Mouse (Mus musculus) neural tube, embryonic 11.5 days (tissue): ENCODE measurements around the gene Serpinb1a. TPM values are rescaled to one million over a fixed set of nuclear protein-coding genes. Genes with fewer than 3 reads are reported as not detected.

ENCODE experiments used
- ATAC-seq: fragments of 200-750 bp; cut with Nextera tagmentation; 2 replicates; pipeline ENCODE4 v1.8.0; 2017; ENCODE audit warnings: moderate number of reproducible peaks, mild to moderate bottlenecking, moderate TSS enrichment, moderate library complexity; ENCODE audit not compliant: insufficient read depth, low FRiP score, low TSS enrichment
- DNase-seq: peaks from one replicate; pipeline ENCODE4 v3.0.0-alpha.2; 2015; ENCODE audit warnings: low spot score
- H3K27ac ChIP-seq: fragments of 300-500 bp; sonication (generic); 2 replicates; pipeline ENCODE4 v1.5.1; 2014; ENCODE audit warnings: low read depth, mild to moderate bottlenecking, low read length
- H3K27me3 ChIP-seq: fragments of 300-500 bp; sonication (generic); 2 replicates; pipeline ENCODE4 v1.6.1; 2014; ENCODE audit warnings: mild to moderate bottlenecking, low read length, mixed read lengths; ENCODE audit not compliant: control insufficient read depth, insufficient read depth
- H3K36me3 ChIP-seq: fragments of 300-500 bp; sonication (generic); 2 replicates; pipeline ENCODE4 v1.6.1; 2014; ENCODE audit warnings: mild to moderate bottlenecking, low read length, moderate library complexity, mixed read lengths; ENCODE audit not compliant: control insufficient read depth, insufficient read depth
- H3K4me1 ChIP-seq: fragments of 300-500 bp; sonication (generic); 2 replicates; pipeline ENCODE4 v1.6.1; 2014; ENCODE audit warnings: low read length, mixed read lengths; ENCODE audit not compliant: control insufficient read depth, insufficient read depth
- H3K4me2 ChIP-seq: fragments of 300-500 bp; sonication (generic); 2 replicates; pipeline ENCODE4 v1.6.1; 2014; ENCODE audit warnings: low read depth, mild to moderate bottlenecking, moderate library complexity
- H3K4me3 ChIP-seq: fragments of 300-500 bp; sonication (generic); 2 replicates; pipeline ENCODE4 v1.5.1; 2014; ENCODE audit warnings: low read depth, low read length
- H3K9ac ChIP-seq: fragments of 300-500 bp; sonication (generic); 2 replicates; pipeline ENCODE4 v1.6.1; 2014; ENCODE audit warnings: mild to moderate bottlenecking, low read length
- H3K9me3 ChIP-seq: fragments of 300-500 bp; sonication (generic); 2 replicates; pipeline ENCODE4 v1.6.1; 2016; ENCODE audit warnings: low read length; ENCODE audit not compliant: control insufficient read depth
- WGBS: fragments of 180-500 bp; shearing (Covaris S2); extraction: QIAGEN DNeasy Blood & Tissue Kit; methylation state at CpG from one replicate; pipeline ENCODE4 v1.1.7; 2014; 5-methylcytosine and 5-hydroxymethylcytosine counted together
- polyA plus RNA-seq: library from polyadenylated mRNA; unstranded; fragments of >200 nt; fragmentation: Nextera tagmentation; extraction: Ambion mirVana; gene quantifications from 2 replicates; pipeline ENCODE4 v1.2.1, GENCODE M21; 2014

Gene Serpinb1a
- polyA plus RNA-seq, 1 experiment from 2014 or later: 0.69 TPM

DNA sequence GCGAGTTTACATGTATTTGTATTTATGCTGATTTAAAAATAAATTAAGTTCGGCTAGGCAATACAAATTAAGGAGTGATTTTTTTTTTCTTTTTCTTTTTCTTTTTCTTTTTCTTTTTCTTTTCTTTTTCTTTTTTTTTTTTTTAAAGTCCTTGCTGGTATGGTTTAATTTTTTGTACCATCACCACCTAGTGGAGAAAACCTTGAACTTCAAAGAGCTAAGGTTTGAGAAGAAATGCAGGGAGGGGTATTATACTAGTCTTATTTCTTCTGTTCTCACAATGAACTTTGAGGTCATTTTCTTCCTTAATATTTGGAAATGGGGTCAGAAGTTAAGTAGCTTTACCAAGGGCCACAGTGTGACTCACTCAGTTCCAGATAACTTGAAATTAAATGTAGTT, 51.9 kb downstream of the Serpinb1a start:
- WGBS: 75% methylated on average over 2 of the region's 2 CpGs
- Histone ChIP-seq H3K9ac (no peak overlapping the region), H3K27ac (no peak overlapping the region), H3K9me3 (no peaks in the 10 kb centered on the region), H3K36me3 (no peaks in the 10 kb centered on the region), H3K4me2 (no peak overlapping the region), H3K4me3 (no peak overlapping the region), H3K4me1 (no peaks in the 10 kb centered on the region), H3K27me3 (no peaks in the 10 kb centered on the region)
- ATAC-seq (no peak), DNase-seq (no peak)

DNA sequence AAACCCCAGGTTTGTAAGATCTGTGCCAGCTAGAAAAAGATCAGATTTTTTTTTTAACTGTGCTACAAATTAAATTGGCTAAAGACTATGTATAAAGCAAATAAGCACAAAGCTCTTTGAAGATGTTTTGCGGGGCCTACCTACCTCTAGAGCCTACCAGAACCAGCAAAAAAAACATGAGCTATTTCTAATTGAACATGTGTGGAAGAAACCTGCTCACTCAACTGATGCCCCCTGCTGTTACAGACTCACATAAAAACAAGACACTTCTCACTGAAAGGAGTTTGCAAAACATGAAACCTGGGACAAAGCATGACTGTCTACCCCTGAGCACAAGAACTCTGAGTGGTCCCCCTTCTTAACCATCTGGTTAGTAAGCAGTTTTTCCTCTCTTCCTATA, 53.9 kb downstream of the Serpinb1a start:
- Histone ChIP-seq H3K36me3 (no peaks in the 10 kb centered on the region), H3K9me3 (no peaks in the 10 kb centered on the region), H3K9ac (no peak overlapping the region), H3K4me2 (no peak overlapping the region), H3K27ac (no peak overlapping the region), H3K27me3 (no peaks in the 10 kb centered on the region), H3K4me1 (no peaks in the 10 kb centered on the region), H3K4me3 (no peak overlapping the region)
- DNase-seq (no peak), ATAC-seq (no peak)
- WGBS: 66% methylated on average over 1 of the region's 1 CpGs

DNA sequence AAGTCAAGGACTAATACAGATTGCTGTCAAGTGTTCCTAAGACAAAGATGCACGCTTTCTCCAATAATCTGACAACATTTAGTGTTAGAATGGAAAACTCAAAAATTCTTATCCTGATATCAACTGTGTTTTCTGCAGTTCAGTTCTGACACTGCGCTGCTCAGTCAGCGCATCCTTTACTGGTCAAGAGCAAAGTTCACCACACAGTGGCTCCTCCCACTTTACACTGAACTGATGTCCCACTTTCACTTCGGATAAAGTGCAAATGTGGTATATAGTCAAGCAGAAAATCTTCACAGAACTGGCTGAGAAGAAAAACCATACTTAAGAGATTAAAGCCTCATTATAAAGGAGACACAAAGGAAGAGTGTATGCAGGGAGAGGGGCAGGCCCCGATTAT, 55.8 kb downstream of the Serpinb1a start:
- WGBS: 92% methylated on average over 5 of the region's 5 CpGs
- no peak for DNase-seq
- H3K9ac ChIP-seq: no peak overlapping the region
- no peak overlapping the region for H3K27ac ChIP-seq
- ATAC-seq: no peak
- no peaks in the 10 kb centered on the region for H3K27me3 ChIP-seq
- no peaks in the 10 kb centered on the region for H3K9me3 ChIP-seq
- no peak overlapping the region for H3K4me2 ChIP-seq
- no peaks in the 10 kb centered on the region for H3K36me3 ChIP-seq
- H3K4me3 ChIP-seq: no peak overlapping the region
- H3K4me1 ChIP-seq: no peaks in the 10 kb centered on the region

DNA sequence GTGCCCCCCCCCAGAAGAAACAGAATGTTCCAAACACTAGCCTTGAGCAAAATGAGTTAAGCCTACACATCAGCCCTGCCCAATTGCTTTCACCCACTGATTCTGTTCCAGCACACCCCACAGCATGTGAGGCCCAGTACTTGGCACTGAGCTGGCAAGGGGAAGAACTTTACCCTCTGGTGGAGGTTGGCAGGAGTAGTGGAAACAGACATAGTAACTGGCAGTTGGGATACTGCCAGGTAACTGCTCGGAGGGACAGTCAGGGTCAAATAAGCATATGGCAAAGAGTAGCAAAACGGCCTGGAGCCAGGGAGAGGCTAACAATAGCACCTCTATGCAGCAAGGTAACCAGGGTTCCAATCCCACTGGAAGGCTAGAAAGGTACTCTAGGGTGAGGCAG, 56.4 kb downstream of the Serpinb1a start:
- H3K4me2 ChIP-seq: no peak overlapping the region
- no peak overlapping the region for H3K27ac ChIP-seq
- H3K36me3 ChIP-seq: no peaks in the 10 kb centered on the region
- no peak for ATAC-seq
- DNase-seq: no peak
- H3K4me1 ChIP-seq: no peaks in the 10 kb centered on the region
- H3K9ac ChIP-seq: no peak overlapping the region
- 75% methylated on average over 2 of the region's 2 CpGs for WGBS
- H3K9me3 ChIP-seq: no peaks in the 10 kb centered on the region
- H3K4me3 ChIP-seq: no peak overlapping the region
- no peaks in the 10 kb centered on the region for H3K27me3 ChIP-seq

Other genes with a start within 250 kb of the Serpinb1a start
- 1.8 and 2.3 TPM in 2 replicates for gene Mylk4, start 67.2 kb downstream of the Serpinb1a start, polyA plus RNA-seq
- gene Wrnip1, start 49.1 kb downstream of the Serpinb1a start, polyA plus RNA-seq: 18.6 and 21.3 TPM in 2 replicates
- gene D930007J09Rik, start 48.3 kb downstream of the Serpinb1a start, polyA plus RNA-seq: not detected in 2 replicates
- not detected in 2 replicates for gene Serpinb1c, start 47.0 kb upstream of the Serpinb1a start, polyA plus RNA-seq
- 0.31 and 0.96 TPM in 2 replicates for gene Serpinb6b, start 114.0 kb upstream of the Serpinb1a start, polyA plus RNA-seq
- gene Serpinb9, start 152.1 kb upstream of the Serpinb1a start, polyA plus RNA-seq: 1.2 and 1.4 TPM in 2 replicates
- gene Serpinb9b, start 176.2 kb upstream of the Serpinb1a start, polyA plus RNA-seq: 0.20 TPM in 1 of 2 replicates, not detected in the other
- not detected in 2 replicates for gene Serpinb1b, start 227.4 kb upstream of the Serpinb1a start, polyA plus RNA-seq